Mouse (Mus musculus) heart, postnatal 4 days (tissue): ENCODE measurements around the gene Zfp82. TPM values are rescaled to one million over a fixed set of nuclear protein-coding genes. Genes with fewer than 3 reads are reported as not detected.

Experiments used
- DNase-seq: peaks from one replicate; pipeline ENCODE4 v3.0.0; 2021
- microRNA-seq, 2 experiments: library from miRNA; unstranded; fragments of <30 nt; microRNA quantifications; one replicate each; pipeline ENCODE4 v1.2.0; 2021 to 2022
- total RNA-seq, 2 experiments: library from RNA; stranded (reverse); gene quantifications; 2 replicates each; pipeline ENCODE4 v1.2.3; 2021

Zfp82 gene
- total RNA-seq, 2 experiments from 2014 or later, result 0.23 to 1.0 TPM

- no peak for DNase-seq
Observed at GRCm38 (mm10) chr7:30048126-30048525, 24.6 kb downstream of the Zfp82 start.

DNA sequence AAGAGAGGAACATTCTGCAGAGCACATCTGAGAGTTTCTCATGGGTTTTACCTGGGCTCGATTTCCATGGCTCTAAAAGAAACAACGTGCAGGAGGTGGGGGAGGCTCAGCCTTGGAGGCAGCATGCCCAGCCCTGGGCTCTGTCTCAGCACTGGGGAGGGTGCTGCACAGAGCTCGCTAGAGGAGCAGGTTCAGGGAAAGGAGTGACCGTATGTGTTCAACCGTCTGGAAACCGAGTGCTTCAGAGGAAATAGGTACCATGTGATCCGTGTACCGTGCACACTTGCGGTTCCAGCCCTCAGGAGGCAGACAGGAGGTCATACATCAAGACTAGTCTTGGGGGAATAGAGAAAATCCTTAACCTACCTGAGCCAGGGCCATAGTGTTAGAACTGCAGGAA lies 28.3 kb downstream of the Zfp82 start:
- DNase-seq, result no peak

DNA sequence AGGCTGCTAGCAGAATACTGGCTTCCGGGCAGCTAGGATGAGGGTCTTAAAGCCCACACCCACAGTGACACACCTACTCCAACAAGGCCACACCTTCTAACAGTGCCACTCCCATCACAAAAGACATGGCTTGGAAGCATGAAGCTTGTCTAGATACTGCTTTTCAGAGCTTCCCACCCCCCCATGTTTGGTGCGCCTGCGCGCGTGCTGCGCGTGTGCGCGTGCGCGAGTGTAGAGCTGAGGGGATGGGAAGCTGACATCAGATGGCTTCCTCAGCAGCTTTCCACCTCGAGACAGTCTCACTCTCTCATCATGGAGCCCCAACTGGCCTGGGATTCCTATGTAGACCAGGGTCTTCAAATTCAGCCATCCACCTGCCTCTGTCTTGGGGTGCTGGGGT lies 38.4 kb downstream of the Zfp82 start:
- no peak for DNase-seq

DNA sequence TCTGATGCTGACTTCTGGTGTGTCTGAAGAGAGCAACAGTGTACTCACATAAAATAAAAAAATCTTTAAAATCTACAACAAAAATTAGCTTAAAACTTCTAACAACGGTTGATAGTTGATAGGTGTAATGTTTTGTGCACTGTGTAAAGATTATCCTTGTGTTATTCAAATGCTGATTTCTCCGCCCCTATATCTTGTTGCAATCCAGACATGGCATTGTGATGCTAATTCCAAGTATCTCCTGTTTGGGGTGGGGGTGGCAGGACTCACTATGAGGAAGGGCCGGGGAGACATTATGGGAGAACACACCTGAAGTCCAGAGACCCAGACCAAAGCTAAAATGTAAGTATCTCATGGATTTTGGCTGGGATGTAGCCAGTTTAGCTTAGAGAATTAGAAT lies 41.3 kb downstream of the Zfp82 start:
- DNase-seq, result no peak

- DNase-seq, result no peak
Observed at GRCm38 (mm10) chr7:30030677-30031076, 42.0 kb downstream of the Zfp82 start.

- no peak for DNase-seq
Observed at GRCm38 (mm10) chr7:30028572-30028971, 44.1 kb downstream of the Zfp82 start.

DNA sequence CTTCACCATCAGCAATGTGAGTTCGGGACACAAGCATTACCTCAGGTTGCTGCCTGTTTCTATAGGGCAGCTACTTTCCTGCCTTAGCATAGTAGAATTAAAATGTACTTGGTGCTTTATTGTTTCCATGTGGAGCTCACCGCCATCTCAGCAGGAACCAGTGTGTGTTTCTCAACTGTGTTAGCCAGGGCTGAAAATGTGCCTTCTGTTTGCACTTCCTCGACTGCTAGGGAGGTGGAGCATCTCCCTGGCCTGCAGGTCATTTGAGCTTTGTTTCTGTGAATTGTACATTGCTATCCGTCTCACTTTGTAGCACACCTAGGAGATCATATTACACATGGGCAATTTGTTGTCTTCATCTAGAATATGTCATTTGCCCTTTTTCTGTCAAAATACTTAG lies 45.4 kb downstream of the Zfp82 start:
- DNase-seq, result no peak

- no peak for DNase-seq
Observed at GRCm38 (mm10) chr7:30025358-30025757, 47.3 kb downstream of the Zfp82 start.

DNA sequence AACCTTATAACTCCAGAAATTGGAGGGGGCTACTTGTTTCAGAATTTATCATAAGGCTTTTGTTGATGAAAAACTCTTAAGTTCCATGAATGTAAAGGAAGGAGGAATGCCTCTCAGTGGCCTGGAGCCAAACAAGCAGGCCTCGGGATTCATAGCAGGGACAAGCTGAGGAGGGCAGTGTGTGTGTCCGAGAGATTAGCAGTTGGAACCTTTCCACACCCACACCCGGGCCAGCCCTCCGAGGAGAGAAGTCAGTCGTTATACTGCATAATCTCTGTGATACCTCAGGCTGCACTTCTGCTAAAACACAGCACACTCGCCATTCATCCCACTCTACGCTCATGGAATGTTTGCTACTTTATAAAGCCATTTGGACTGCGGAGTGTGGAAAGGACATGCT lies 48.9 kb downstream of the Zfp82 start:
- peak; percentile 29 for DNase-seq

DNA sequence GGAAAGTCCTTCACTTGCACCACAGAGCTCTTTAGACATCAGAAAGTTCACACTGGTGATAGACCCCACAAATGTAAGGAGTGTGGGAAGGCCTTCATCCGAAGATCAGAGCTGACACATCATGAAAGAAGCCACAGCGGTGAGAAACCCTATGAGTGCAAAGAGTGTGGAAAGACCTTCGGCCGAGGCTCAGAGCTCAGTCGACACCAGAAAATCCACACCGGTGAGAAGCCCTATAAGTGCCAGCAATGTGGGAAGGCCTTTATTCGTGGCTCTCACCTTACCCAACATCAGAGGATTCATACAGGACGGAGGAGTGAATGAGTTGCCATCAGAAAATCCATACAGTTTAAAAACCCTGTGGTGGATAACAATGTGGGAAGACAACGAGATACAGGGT lies 49.4 kb downstream of the Zfp82 start:
- DNase-seq, result no peak

GRCm38 (mm10) chr7:30019543-30019942 lies 53.2 kb downstream of the Zfp82 start:
- no peak for DNase-seq

DNA sequence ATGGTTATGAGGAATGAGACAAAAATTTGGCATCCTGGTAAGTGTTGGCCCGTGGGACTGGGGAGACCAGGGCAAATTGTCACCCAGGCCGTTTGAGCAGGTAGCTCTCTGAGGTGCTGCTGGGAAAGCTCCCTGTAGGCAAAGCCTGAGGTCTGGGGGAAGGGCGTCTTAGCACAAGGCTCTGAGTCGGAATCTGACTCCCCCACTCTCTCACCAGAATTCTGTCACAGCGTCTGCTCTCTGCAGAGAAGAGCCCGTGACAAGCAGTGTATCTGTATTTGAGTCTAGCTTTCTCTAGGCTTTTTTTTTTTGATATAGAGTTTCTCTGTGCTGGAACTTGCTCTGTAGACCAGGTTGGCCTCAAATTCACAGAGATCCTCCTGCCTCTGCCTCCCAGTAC lies 55.5 kb downstream of the Zfp82 start:
- no peak for DNase-seq

DNA sequence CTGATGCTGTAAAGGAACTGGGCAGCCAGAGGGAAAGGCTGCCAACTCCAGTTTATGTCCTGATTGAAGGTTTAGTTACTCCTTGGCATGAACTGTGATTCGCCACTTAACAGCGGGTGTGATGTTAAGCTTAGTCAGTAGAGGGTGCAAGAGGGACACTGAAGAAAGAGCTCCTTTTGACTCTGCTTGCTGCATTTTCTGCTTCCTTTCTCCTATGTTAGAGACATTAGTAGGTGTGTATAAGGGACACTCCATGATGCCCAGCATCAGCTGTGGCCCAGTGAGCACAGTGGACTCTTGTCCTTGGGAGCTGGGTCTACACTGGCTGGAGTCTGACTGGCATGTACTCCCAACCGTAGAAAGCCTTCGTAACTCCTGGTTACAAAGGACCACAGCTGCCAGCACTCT lies 59.7 kb downstream of the Zfp82 start:
- peak; percentile 65 for DNase-seq

DNA sequence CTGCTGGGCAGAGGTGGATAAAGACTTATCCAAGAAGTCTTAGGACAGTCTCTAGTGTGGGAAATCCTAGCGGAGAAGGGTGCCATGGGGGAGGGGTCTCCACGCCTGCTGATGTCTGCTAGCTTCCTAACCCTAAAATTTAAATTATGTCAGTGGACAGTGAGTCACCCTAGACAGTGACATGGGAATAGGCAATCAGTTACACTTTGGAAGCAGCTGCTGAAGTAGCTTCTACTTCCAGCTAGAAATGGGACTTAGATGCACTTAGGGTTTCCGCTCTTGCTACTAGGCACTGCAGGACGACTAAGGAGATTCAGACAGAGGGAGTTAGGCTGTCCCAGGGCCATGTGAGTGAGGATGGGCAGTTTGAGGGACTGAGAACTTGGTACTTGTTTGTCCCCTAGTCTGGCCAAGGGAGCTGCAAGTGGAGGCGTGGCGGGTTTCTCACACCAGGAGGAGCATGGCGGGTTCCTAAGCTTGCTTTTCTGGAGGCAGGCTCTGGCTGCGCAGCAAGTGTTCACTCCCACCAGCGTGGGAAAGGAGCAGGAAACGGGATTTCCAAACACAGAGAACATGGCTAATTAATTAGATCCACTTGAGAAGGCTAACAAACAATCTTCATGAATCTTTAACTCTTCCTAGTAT lies 62.0 kb downstream of the Zfp82 start:
- DNase-seq, result no peak

- peak; percentile 67 for DNase-seq
Observed at GRCm38 (mm10) chr7:30009321-30010085, 63.2 kb downstream of the Zfp82 start.

DNA sequence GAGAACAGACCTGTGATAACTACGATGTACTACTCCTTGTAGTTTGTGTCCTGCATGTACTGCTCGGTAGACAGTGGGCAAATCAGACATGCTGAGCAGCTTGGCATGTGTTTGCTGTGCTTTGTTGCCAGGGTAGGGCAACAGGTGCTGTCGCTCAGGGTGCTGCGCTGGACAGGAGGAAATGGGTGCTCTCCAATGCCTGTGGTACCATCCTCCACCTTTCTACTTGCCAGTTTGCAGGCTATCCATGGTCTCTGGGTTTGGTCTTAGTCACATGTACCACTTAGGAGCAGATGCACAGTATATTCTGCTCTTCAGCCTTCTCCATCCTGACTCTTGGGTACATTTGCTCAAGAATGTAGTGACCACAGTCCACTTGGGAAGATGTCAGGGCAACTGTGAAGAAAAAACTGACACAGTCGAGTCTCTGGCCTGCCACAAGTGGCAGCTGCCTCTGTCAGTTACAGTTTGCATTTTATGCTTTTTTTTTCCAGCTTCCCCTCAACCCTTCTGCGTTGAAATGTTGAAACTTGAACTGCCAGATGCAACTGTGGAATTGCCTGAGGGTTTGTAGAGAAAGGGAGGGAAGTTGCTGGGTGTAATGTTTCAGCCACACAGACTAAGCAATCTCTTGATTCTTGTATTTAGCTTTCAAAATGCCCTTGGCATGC lies 64.5 kb downstream of the Zfp82 start:
- DNase-seq, result no peak

DNA sequence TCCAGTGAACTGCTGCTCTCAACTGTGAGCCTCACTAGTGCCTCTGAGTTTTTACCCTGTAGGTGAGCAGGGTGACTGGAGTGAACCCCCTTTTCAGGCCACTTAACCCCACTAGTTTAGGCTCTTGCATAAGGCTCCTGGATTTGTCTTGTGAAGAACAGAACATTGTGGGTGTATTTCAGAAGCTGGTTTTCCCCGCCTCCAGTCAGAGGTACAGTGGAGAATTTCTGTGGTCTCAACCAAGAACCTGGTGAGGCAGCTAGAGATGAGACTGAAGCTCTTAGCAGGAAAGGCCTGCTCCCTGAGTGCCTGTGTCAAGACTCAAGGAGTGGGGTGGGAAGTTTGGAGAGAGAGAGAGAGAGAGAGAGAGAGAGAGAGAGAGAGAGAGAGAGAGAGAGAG lies 65.1 kb downstream of the Zfp82 start:
- DNase-seq, result no peak

Small RNAs within 50 kb of the gene (microRNA-seq; reads per million reads assigned to microRNA genes)
- 0 reads per million in 2 experiments for gene Gm23368

Other genes with a start within 250 kb of the Zfp82 start
- under 1 TPM; 0.33 to 0.34 TPM for gene Zfp940, start 219.2 kb downstream of the Zfp82 start, total RNA-seq
- gene Zfp420, start 212.9 kb downstream of the Zfp82 start, total RNA-seq, result 1 to 10 TPM; 2.6 to 3.3 TPM
- gene Zfp27, start 166.3 kb downstream of the Zfp82 start, total RNA-seq, result 10 to 100 TPM; 11.9 to 13.2 TPM
- 1 to 10 TPM; 8.5 to 9.4 TPM for gene Zfp383, start 164.7 kb downstream of the Zfp82 start, total RNA-seq
- gene Zfp74, start 118.8 kb downstream of the Zfp82 start, total RNA-seq, result 1 to 10 TPM; 6.5 to 7.1 TPM
- 10 to 100 TPM; 83.8 to 87.0 TPM for gene Zfp568, start 88.9 kb downstream of the Zfp82 start, total RNA-seq
- 1 to 10 TPM; 1.8 to 2.1 TPM for gene Zfp14, start 21.5 kb downstream of the Zfp82 start, total RNA-seq
- under 1 TPM in 1 of 2 experiments, not detected in 1; 0.74 TPM for gene Gm26920, start 17.5 kb upstream of the Zfp82 start, total RNA-seq
- 1 to 10 TPM; 2.8 to 3.5 TPM for gene Zfp566, start 17.6 kb upstream of the Zfp82 start, total RNA-seq
- gene Zfp260, start 21.9 kb upstream of the Zfp82 start, total RNA-seq, result 10 to 100 TPM; 44.2 to 46.1 TPM
- gene Zfp382, start 49.0 kb upstream of the Zfp82 start, total RNA-seq, result 10 to 100 TPM; 10.5 to 11.0 TPM
- gene Zfp146, start 96.8 kb upstream of the Zfp82 start, total RNA-seq, result 10 to 100 TPM; 45.3 to 46.6 TPM
- 100 to 1,000 TPM; 693 to 795 TPM for gene Cox7a1, start 111.2 kb upstream of the Zfp82 start, total RNA-seq
- 100 to 1,000 TPM; 251 to 261 TPM for gene Capns1, start 125.9 kb upstream of the Zfp82 start, total RNA-seq
- 10 to 100 TPM; 61.9 to 70.3 TPM for gene Polr2i, start 159.0 kb upstream of the Zfp82 start, total RNA-seq
- 10 to 100 TPM; 77.2 to 78.9 TPM for gene Tbcb, start 159.4 kb upstream of the Zfp82 start, total RNA-seq
- gene Ovol3, start 162.8 kb upstream of the Zfp82 start, total RNA-seq, result not detected
- under 1 TPM; 0.38 to 0.54 TPM for gene Thap8, start 207.2 kb upstream of the Zfp82 start, total RNA-seq
- 10 to 100 TPM in 1 of 2 experiments, 1 to 10 TPM in 1; 9.7 to 12.3 TPM for gene Wdr62, start 207.5 kb upstream of the Zfp82 start, total RNA-seq
- 10 to 100 TPM; 10.1 to 12.8 TPM for gene Clip3, start 218.8 kb upstream of the Zfp82 start, total RNA-seq
- gene Alkbh6, start 235.8 kb upstream of the Zfp82 start, total RNA-seq, result 10 to 100 TPM; 29.4 to 30.8 TPM
- 1 to 10 TPM; 1.3 to 3.2 TPM for gene Syne4, start 241.9 kb upstream of the Zfp82 start, total RNA-seq
- gene E130208F15Rik, start 248.8 kb upstream of the Zfp82 start, total RNA-seq, result under 1 TPM; 0.70 to 0.91 TPM